Mouse (Mus musculus) left cerebral cortex, postnatal 10 days (tissue): ENCODE data around the gene Ell. TPM values are rescaled to one million over a fixed set of nuclear protein-coding genes. Genes with fewer than 3 reads are reported as not detected.

ENCODE experiments used
- DNase-seq, 2 experiments: peaks; one replicate each; pipeline ENCODE4 v3.0.0; 2021 to 2022; ENCODE audit warnings: low spot score in 2 of 2, mixed read lengths in 1 of 2; ENCODE audit errors: extremely low spot score in 1 of 2
- intact Hi-C: fragments of 180-260 bp; cut with DNase I; formaldehyde crosslinking; loops from one replicate; pipeline ENCODE4 v1.15.1; 2025
- total RNA-seq, 2 experiments: library from RNA; stranded (reverse); gene quantifications; 2 replicates each; pipeline ENCODE4 v1.2.3; 2021

The Ell gene
- total RNA-seq = 10 to 100 TPM; 15.1 to 18.5 TPM

DNA sequence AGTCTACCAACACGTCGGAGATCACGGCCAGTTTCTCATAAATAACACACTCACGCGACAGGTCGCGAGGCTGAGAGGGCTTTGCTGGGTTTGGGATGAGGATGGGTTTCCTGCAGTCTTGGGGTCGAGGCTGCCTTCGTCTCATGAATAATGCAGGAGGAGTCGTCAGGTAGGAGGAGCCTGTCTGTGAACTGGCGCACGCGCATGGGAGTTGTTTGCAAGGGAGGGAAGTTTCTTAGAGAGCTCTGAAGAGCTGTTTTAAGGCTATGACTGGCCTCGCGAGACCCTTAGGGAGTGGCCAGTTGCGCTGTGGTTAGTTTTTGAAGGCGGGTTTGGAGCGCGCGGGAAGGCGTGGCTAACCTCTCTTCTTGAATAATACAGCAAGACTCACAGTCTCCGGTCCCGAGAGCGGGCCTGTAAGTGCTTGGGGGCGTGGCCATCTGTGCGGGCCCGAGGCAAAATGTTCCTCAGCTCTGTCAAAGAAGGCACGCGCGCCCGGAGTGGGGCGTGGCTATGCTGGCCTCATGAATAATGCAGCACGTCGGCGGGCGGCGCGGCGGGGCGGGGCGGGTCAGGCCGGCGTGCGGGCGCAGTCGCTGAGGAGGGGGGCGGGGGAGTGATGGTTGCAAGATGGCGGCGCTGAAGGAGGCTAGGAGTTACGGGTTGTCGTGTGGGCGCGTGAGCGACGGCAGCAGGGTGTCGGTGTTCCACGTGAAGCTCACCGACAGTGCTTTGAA, at the start of gene Ell:
Ell (plus strand) TSS at position 381 of the 737 bp plus-strand sequence.
- DNase-seq = peak; percentile 99 to 100
- intact Hi-C loops = no loop called here

DNA sequence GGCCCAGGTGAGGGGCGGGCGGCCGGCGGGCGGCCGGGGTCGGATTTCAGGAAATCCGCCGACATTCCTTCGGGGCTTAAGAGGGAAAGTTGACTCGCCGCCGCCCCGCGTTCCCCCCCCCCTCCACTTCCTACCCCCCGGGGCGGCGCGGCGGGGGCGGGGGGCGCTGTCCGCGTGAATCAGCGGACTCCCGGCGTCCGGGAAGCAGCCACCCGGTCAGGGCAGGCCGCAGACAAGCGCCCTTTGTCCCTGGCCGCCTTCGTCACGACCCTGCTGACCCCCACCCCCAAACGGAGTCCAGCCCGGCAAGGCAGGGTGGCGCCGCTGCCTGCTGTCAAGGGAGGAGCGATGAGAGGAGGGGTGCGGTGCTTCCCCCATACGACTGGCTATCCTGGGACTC, 49.7 kb upstream of the Ell start:
- peak in 1 of 2 experiments; percentile 52 for DNase-seq
- intact Hi-C loops = no loop called here

DNA sequence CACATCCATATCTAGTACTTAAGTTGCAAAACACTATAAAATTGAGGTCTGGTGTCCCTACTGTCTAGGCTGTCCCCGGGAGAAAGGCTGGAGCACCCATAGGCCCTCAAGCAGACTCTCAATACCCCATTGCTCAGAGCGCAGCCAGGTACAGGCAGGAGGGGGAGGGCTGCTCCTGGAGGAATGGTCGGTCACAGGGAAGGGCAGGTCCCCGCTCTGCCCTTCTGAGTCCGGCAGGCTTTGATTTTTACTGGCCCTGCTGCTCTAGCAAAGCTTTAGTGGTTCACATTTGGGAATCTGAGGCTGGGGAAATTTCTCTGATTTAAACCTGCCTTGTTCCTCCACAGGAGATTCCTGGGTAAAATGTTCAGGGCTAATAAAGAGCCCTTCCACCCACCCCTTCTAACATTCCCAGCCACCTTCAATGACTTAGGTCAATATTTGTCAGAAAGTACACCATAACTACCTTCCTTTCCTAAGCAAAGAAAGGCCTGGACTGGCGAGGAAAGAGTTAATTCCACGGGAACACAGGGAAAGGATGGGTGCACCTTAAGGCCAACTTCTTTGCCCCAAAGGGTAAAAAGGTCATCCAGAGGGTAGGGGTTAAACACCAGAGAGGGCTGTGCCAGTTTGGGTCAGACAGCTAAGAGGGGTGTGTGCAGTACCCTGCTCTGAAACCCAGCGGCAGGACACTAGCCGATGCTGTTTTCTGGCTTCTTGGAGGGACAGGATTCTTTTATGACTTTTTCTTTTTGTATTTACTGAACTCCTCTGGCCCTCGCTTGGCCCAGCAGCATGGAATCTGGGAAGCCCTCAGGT, 49.0 kb upstream of the Ell start:
- no peak for DNase-seq
- intact Hi-C loops = no loop called here

DNA sequence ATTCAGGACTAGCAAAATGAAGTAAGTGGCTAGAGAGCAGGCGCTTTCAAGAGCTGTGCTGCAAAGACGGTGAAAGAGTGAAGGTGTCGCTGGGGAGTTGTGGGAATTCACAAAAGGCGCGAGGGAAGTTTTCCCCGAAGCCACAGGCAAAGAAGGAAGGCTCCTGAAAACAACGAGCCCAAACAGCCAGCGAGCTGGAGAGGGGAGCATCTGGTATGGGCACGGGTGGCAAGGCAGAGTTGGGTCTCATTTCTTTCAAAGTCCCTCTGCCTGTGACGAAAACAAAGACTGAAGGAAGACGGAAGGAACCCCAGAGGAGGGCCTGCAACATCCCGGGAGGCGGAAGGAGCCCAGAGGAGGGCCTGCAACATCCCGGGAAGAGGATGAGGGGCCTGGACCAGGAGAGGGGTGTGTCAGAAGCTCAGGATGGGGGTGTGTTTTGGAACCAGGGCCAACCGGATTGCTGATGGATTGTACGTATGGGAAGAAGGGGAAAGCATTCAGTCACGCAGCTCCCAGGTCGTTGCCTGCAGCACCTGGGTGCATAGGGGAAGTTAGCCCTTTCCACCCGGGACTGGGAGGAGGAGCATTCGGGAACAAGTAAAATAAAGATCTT, 48.3 kb upstream of the Ell start:
- intact Hi-C loops = no loop called here
- no peak for DNase-seq

DNA sequence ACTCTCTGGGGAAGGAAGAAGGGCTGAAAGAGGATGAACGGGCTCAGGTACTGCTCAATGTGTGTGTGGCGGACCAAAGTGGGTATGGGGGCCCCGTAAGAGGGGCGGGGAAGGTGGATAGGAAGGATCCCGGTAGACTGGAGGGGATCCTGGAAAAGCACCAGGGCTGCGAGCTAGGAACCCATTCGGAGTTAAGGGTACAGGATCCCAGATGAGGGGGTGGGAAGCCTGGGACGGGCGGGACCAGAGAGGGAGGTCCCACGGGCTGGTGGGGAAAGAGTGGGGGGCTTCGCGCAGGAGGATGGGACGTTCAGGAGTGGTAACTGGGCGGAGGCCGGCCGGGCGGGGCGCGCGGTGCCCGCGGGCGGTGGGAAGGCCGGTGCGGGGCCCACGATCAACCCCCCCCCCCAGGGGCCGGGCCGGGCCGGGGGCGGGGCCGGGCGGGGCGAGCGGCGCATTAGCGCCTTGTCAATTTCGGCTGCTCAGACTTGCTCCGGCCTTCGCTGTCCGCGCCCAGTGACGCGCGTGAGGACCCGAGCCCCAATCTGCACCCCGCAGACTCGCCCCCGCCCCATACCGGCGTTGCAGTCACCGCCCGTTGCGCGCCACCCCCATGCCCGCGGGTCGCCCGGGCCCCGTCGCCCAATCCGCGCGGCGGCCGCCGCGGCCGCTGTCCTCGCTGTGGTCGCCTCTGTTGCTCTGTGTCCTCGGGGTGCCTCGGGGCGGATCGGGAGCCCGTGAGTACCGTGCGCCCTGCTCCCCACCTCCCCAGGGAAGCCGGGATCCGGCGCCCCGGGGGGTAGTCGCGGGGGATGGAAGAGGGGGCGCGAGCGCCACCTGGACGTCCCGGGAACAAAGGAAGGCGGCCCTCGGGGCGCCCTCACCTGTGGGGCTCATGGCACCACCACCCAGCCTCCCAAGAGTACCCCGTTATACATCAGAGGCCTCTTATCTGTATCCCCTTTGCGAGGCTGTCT, 46.3 kb upstream of the Ell start, which contains the start of gene Crlf1:
Crlf1 (plus strand) TSS at position 495 of the 977 bp plus-strand sequence.
- intact Hi-C loops = no loop called here
- no peak for DNase-seq

DNA sequence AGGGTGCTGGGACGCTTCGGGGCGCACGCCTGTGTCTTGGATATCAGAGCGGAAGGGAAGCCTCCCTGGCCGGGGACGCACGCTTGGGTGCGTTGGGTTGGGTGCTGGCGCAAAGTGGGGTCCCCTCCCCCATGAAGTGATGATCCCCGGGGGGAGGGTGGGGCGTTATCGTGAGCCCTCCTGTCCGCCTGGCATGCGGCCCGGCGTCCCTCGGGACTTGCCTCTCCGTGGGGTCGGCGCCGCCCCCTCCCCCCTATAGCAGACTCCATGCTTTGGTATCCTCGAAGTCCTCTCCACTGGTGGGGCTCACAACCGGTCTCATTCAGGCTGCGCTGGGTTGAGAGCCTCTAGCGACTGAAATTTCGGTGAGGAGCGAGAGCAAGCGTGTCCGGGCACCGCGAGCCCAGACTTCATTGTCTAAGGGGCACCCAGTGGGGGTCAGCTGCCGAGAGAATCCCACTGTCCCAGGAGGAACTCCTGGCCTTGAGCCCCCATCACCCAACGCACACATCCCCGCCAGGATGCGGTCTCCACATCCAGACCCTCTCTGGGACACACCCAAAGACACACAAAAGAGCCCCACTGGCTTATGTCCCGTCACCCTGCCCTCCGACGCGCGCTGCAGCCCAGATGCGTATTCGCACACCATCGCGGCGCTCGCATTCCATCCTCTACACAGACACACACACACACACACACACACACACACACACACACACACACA, 45.4 kb upstream of the Ell start:
- intact Hi-C loops = no loop called here
- peak in 1 of 2 experiments; percentile 55 for DNase-seq

DNA sequence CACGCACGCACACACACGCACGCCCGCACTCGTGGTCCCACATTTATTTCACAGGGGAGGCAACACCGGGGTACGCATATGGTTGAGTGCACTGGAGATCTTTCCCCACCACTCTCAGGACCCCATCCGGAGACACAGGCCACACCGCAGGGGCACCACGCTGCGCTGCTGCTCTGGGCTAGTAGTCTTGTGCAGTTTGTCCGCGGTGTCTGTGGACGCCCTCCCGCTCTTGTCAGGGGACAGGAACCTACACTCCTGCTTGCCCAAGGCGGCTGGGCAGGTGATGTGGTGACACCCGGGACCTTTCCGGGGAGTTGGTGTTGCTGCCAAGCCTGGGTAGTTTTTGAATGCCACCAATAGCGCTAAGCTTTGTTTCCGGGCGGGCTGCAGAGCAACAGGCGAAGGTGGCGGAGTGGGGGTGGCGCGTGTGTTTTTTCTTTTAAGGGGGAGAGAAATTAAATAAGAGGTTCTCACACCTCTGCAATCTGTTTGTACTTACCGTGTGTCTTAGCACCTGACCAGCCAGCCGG, 44.8 kb upstream of the Ell start:
- intact Hi-C loops = no loop called here
- DNase-seq = no peak

DNA sequence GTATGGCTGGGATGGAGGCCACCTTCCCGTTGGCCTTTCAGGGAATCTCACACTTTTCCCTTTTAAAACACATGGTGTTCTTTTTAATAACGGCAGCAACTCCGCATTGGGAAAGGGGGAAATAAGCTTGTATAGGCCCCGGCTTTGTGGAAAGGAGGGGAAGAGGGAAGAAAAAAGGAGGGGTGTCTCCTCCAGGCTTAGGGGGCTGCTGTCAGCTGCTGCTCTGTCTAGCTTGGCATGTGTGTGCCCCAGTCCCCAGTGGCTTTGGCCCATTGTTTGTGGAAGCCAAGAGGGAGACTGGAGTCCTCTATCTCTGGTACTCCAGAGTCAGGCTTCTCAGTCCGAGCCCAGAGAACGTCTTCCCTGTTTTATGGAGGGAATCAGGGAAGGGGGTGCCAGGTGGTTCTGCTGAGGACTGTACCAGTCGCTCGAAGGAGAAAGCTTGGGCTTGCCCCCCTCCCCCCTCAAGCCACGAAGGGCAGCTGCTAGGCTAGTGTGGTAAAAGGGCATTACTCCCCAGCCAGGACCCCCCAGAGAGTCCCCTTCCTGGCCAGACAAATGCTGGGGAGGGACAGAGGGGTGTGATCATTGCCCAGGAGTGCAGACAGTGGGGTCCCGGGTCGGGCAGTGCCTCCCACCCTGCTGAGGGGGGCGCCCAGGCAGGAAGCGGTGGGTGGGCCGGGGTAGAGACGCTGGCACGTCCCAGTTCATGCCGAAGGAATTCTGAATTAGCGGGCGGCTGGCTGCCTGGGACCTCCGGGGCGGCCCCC, 44.1 kb upstream of the Ell start:
- intact Hi-C loops = no loop called here
- no peak for DNase-seq

DNA sequence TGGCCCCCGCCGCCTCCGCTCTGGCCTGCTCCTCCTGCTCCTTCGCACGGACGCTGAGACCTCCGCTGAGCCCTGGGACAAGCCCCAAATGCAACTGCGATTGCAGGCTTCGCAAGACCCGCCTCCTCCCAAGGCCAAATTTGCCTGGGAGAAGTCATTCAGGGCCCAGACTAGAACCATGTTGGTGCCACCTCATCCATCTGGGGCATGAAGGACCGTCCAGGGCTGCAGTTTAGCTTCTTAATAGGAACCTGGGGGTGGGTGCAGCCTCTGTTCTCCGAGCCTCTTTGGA, 43.5 kb upstream of the Ell start:
- no peak for DNase-seq
- intact Hi-C loops = no loop called here

DNA sequence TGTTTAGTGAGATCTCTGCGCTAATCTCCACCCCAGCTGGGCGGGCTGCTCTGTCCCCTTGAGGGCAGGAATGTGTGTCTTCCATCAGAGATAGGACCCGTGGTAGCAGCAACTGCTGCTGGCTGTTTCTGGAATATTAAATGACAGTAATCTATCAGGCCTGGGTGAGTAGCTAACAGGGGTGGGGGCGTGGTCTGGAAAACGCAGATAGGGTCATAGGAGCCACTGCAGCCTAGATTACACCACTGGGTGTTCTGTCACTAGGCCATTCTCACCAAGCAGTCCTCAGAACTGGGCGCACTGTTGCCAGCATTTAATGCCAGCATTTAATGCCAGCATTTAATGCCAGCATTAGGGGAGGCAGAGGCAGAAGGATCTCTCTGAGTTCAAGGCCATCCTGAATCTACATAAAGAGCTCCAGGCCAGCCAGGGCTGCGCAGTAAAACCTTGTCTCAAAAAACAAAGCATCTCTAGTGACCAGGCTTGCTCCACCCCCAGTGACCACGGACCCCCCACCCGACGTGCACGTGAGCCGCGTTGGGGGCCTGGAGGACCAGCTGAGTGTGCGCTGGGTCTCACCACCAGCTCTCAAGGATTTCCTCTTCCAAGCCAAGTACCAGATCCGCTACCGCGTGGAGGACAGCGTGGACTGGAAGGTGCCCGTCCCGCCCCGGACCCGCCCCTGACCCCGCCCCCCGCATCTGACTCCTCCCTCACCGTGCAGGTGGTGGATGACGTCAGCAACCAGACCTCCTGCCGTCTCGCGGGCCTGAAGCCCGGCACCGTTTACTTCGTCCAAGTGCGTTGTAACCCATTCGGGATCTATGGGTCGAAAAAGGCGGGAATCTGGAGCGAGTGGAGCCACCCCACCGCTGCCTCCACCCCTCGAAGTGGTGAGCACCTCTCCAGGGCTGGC, 38.6 kb upstream of the Ell start:
- intact Hi-C loops = loop anchor here (5.0 kb wide), 1 partner anchor 83 kb away; no protein-coding TSS in a partner anchor
- DNase-seq = no peak

DNA sequence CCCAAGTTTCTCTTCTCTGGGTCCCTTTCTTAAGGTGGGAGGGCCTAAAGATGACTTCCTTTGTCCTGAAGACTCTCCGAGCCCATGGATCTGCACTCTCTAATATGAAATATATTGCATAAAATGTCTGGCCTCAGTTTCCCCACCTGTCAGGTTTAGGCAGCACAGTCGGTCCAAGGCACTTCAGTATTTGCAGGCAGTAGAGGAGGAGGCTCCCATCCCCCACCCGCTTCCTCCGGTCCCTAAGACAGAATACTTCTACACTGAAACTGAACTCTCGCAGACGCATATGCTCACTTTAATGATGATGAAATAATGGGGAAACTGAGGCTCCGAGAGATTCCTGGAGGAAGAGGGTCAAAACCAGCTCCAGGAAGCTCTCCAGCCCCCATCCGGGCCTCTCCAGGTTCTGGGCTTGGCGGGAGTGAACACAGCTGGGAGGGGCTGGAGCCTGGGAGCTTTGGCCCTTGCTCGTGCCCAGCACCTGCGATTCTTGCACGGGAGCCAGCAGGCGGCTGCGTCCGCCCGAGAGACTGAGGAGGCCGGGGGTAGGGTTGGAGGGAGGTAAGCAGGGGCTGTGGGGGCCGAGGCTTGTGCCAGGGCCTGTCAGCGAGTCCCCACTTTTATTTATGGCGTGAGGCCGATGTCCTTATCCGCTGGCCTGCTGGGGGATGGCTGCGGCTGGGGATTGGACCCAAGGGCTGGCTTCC, 37.3 kb upstream of the Ell start:
- no peak for DNase-seq
- intact Hi-C loops = loop anchor here (5.0 kb wide), 1 partner anchor 85 kb away; no protein-coding TSS in a partner anchor

DNA sequence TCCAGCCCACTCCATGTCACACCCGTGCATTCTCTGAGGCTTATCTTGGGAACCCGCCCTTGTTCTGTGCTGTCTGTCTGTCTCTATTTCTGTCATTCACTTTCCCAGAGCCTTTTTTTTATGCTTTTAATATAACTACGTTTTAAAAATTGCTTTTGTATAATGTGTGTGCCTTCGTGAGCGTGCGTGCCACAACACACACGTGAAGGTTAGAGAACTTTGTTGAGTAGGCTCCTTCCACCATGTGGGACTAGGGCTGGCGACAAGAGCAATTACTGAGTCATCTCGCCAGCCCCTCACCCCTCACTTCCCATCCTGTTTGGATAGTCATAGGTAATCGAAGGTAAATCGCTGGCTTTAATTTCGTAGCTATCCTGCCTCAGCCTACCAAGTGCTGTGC, 36.7 kb upstream of the Ell start:
- no peak for DNase-seq
- intact Hi-C loops = loop anchor here (5.0 kb wide), 1 partner anchor 85 kb away; no protein-coding TSS in a partner anchor

DNA sequence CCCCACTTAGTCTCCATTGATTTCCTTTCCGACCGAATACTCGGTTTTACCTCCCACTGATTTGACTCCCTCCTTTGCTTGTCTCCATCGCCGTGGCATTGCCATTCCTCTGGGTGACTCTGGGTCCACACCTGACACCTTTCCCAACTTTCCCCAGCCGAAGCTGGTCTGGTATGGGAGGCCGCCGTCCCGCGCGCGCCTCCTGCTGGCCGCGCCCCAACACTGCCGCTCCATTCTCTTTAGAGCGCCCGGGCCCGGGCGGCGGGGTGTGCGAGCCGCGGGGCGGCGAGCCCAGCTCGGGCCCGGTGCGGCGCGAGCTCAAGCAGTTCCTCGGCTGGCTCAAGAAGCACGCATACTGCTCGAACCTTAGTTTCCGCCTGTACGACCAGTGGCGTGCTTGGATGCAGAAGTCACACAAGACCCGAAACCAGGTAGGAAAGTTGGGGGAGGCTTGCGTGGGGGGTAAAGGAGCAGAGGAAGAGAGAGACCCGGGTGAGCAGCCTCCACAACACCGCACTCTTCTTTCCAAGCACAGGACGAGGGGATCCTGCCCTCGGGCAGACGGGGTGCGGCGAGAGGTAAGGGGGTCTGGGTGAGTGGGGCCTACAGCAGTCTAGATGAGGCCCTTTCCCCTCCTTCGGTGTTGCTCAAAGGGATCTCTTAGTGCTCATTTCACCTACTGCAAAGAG, 36.1 kb upstream of the Ell start:
- DNase-seq = peak in 1 of 2 experiments; percentile 64

DNA sequence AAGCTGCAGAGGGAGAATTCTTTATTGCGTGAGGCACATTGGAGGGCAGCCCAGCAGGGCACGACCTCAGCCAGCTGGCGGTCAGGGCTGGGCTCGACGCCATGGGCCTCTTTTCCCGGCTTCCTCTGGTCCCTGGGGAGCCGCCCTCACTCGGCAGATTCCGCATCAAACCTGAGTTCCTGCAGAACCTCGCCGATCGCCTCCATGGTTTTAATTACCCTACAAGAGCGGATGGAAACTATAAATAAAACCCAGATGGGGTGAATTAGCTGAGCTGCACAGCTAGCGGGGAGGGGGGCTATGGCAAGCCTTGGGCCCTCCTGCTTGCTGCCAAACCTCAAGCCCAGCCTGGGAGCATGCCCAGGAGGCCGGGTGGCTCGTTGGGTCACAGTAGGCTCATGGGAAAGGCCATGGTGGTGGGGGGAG, 35.0 kb upstream of the Ell start:
- peak; percentile 63 to 81 for DNase-seq
- intact Hi-C loops = loop anchor here (2.0 to 5.0 kb wide), 2 partner anchors 87 to 162 kb away; no protein-coding TSS in a partner anchor

More for the DNA sequence above, 36.1 kb upstream of the Ell start:
- intact Hi-C loops = loop anchor here (1.0 to 5.0 kb wide), 2 partner anchors 86 to 120 kb away; no protein-coding TSS in a partner anchor

DNA sequence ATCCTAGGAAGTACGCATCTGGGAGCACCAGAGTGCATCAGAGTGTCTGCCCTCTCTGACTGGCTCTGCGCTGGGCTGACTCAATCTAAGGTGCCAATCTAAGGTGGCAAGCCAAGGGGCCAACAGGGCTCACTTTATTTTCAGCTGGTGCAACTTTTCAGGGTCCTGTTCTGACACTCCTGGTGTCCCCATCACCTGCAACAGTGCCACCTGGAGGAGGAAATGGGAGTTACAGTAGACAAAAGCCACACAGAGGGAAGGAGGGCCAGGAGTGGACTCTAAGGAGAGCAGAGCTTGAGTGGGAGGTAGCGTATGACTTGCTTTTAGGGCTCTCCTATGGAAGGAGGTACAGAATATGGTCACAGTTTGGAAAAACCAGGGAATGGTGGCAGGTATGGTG, 34.4 kb upstream of the Ell start:
- intact Hi-C loops = loop anchor here (2.0 to 5.0 kb wide), 2 partner anchors 88 to 162 kb away; no protein-coding TSS in a partner anchor
- peak; percentile 69 to 81 for DNase-seq
